Mouse (Mus musculus): ENCODE results near the gene Prdx3. TPM values are rescaled to one million over a fixed set of nuclear protein-coding genes. Genes with fewer than 3 reads are reported as not detected.

Prdx3 gene
- polyA plus RNA-seq, 1 experiment: 36.2 TPM

DNA sequence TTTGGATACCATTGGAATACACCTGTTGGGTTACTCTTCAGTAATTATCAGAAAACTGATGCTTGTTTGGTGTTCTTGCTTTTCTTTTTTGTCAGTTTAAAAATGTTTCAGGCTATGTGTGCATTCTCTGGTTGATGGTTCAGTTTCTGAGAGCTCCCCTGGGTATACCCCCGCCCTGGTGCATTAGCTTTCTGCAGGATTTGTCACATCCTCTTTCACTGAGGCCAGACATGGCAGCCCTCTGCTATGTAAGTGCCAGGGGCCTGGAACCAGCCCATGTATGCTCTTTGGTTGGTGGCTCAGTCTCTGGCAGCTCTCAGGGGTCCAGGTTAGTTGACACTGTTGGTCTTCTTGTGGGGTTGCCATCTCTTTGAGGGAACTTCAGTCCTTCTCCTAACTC is 29.6 kb upstream of the Prdx3 start:
- H3K4me1 ChIP-seq (ENCODE audit: control insufficient read depth, insufficient read depth, low read length): no peaks in the 10 kb centered on the region
- H3K4me3 ChIP-seq (ENCODE audit: control insufficient read depth, low read depth, low read length): no peak overlapping the region
- H3K36me3 ChIP-seq (ENCODE audit: control insufficient read depth, insufficient read depth, low read length): no peaks in the 10 kb centered on the region
- TF ChIP-seq POLR2A (IDR thresholded peaks at IDR 0.05; ENCODE audit: control insufficient read depth, low read depth, low read length) (no peak), CTCF (IDR thresholded peaks at IDR 0.05; ENCODE audit: control insufficient read depth, insufficient read depth, insufficient replicate concordance, low read depth, low read length) (no peak)
- H3K27me3 ChIP-seq (ENCODE audit: control insufficient read depth, insufficient read depth, low read length): no peaks in the 10 kb centered on the region
- H3K27ac ChIP-seq (ENCODE audit: control insufficient read depth, insufficient read depth, low read depth, low read length): no peak overlapping the region

DNA sequence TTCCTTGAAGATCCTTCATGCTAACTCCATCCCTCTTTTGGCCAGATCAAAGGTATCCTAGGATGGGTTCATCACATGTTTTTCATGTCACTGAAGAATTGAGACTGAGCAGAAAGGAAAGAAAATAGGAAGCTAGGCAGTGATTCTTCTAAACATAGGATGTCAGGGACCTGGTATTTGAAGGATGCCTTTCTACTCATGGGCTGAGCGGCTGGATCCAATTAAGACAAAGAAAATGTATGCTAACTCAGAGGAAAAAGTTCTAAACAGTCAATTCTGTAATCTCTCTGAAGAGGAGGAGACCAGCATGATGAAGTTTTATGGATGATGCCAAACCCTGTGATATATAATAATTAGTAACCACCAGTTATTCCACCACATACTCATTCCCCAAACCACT is 28.8 kb upstream of the Prdx3 start:
- no peak overlapping the region for H3K4me3 ChIP-seq (ENCODE audit: control insufficient read depth, low read depth, low read length)
- no peaks in the 10 kb centered on the region for H3K36me3 ChIP-seq (ENCODE audit: control insufficient read depth, insufficient read depth, low read length)
- H3K4me1 ChIP-seq (ENCODE audit: control insufficient read depth, insufficient read depth, low read length): no peaks in the 10 kb centered on the region
- no peak for TF ChIP-seq CTCF (IDR thresholded peaks at IDR 0.05; ENCODE audit: control insufficient read depth, insufficient read depth, insufficient replicate concordance, low read depth, low read length)
- TF ChIP-seq POLR2A (IDR thresholded peaks at IDR 0.05; ENCODE audit: control insufficient read depth, low read depth, low read length): no peak
- no peak overlapping the region for H3K27ac ChIP-seq (ENCODE audit: control insufficient read depth, insufficient read depth, low read depth, low read length)
- H3K27me3 ChIP-seq (ENCODE audit: control insufficient read depth, insufficient read depth, low read length): no peaks in the 10 kb centered on the region

DNA sequence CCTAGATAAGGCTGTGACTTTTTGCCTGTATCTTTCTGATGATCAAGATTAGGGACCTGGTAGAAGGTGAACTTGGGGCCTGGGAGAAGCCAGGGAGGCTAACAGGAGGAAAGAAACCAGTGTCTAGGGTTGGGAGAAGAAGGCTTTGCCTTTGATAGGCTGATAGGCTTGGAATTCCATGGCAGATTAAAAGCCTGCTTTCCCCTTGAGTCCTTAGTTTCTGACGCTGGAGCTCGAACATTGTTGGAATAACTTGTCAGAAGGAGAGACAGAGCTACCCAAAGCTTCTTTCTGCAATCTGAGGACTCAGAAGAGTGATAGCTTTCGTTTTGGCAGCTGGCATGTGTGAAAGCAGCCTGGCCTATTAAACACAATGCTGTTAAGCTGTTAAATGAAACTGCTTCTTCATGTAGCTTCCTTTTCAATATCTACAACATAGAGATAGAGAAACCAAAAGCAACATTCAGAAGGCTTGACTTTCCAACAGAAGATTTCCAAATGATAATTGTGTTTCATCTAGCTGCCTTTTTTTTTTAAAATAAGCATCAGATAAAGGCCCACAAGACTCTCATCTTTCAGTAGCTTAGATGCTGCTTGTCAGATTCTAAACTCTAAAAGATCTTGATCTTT is 21.0 kb upstream of the Prdx3 start:
- TF ChIP-seq POLR2A (IDR thresholded peaks at IDR 0.05; ENCODE audit: control insufficient read depth, low read depth, low read length): no peak
- TF ChIP-seq CTCF (IDR thresholded peaks at IDR 0.05; ENCODE audit: control insufficient read depth, insufficient read depth, insufficient replicate concordance, low read depth, low read length): no peak
- H3K4me1 ChIP-seq (ENCODE audit: control insufficient read depth, insufficient read depth, low read length): peaks cover 4% of the 10 kb centered on the region

GRCm38 (mm10) chr19:60891934-60892547 is 17.7 kb upstream of the Prdx3 start:
- H3K27me3 ChIP-seq (ENCODE audit: control insufficient read depth, insufficient read depth, low read length): no peaks in the 10 kb centered on the region
- no peaks in the 10 kb centered on the region for H3K36me3 ChIP-seq (ENCODE audit: control insufficient read depth, insufficient read depth, low read length)
- no peak overlapping the region for H3K4me3 ChIP-seq (ENCODE audit: control insufficient read depth, low read depth, low read length)
- peaks cover 8% of the 10 kb centered on the region for H3K4me1 ChIP-seq (ENCODE audit: control insufficient read depth, insufficient read depth, low read length)
- H3K27ac ChIP-seq (ENCODE audit: control insufficient read depth, insufficient read depth, low read depth, low read length): no peak overlapping the region
- TF ChIP-seq POLR2A (IDR thresholded peaks at IDR 0.05; ENCODE audit: control insufficient read depth, low read depth, low read length) (no peak), CTCF (IDR thresholded peaks at IDR 0.05; ENCODE audit: control insufficient read depth, insufficient read depth, insufficient replicate concordance, low read depth, low read length) (peak; percentile 70; the same call in 1 of the 2 replicates)

More for the DNA sequence above, 21.0 kb upstream of the Prdx3 start:
- Histone ChIP-seq H3K4me3 (ENCODE audit: control insufficient read depth, low read depth, low read length) (no peak overlapping the region), H3K36me3 (ENCODE audit: control insufficient read depth, insufficient read depth, low read length) (no peaks in the 10 kb centered on the region), H3K27ac (ENCODE audit: control insufficient read depth, insufficient read depth, low read depth, low read length) (peak overlapping the region; percentile 42; the same call in 1 of the 2 replicates), H3K27me3 (ENCODE audit: control insufficient read depth, insufficient read depth, low read length) (no peaks in the 10 kb centered on the region)

DNA sequence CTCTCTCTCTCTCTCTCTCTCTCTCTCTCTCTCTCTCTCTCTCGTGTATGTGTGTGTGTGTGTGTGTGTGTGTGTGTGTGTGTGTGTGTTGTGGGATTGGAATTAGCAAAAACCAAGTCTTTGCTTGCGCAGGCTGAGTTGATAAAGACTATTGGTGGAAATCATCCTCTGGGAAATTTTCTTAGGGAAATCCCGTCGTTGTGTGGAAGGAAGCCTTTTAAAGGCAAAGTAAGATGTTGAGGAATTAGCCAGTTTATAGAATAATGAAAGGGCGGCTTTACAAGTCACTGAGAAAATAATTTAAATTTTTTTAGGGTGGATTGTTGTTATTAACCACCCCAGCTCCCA is 16.7 kb upstream of the Prdx3 start:
- Histone ChIP-seq H3K27me3 (ENCODE audit: control insufficient read depth, insufficient read depth, low read length) (no peaks in the 10 kb centered on the region), H3K4me3 (ENCODE audit: control insufficient read depth, low read depth, low read length) (no peak overlapping the region; the same call in 1 of the 2 replicates), H3K27ac (ENCODE audit: control insufficient read depth, insufficient read depth, low read depth, low read length) (no peak overlapping the region; the same call in 1 of the 2 replicates), H3K36me3 (ENCODE audit: control insufficient read depth, insufficient read depth, low read length) (no peaks in the 10 kb centered on the region), H3K4me1 (ENCODE audit: control insufficient read depth, insufficient read depth, low read length) (peaks cover 8% of the 10 kb centered on the region)
- TF ChIP-seq POLR2A (IDR thresholded peaks at IDR 0.05; ENCODE audit: control insufficient read depth, low read depth, low read length) (no peak), CTCF (IDR thresholded peaks at IDR 0.05; ENCODE audit: control insufficient read depth, insufficient read depth, insufficient replicate concordance, low read depth, low read length) (no peak)

DNA sequence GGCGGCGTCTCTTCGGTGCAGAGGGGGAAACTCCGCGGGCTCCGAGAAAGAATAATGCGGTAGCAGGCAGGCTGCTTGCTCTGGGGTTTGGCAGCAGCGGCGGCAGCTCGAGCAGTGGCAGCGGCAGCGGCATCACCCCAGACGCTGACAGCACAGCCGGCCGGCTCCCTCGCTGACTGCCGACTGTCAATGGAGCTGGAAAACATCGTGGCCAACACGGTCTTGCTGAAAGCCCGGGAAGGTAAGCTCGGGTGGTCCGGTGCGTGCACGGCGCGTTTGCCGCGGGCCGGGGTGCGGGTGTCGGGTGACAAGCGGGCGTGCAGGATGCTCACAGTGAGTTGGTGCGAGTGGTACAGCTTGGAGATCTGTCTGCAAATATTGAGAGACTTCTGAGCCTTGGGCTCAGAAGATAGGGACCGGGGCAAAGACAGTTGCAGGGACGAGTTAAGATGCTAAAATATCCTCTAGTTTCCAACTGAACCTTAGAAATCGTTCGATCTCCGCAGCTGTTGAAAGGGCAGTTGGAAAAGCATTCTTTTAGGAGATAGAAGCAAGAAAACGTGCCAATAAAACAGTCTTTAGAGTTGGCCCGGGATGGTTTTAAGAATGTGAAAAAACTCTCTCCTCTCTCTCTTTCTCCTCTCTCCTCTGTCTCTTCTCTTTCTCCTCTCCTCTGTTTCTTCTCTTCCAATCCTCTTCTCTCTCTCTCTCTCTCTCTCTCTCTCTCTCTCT is 16.2 kb upstream of the Prdx3 start:
- H3K4me1 ChIP-seq (ENCODE audit: control insufficient read depth, insufficient read depth, low read length): peaks cover 8% of the 10 kb centered on the region
- peak overlapping the region; percentile 89 for H3K4me3 ChIP-seq (ENCODE audit: control insufficient read depth, low read depth, low read length)
- peak overlapping the region; percentile 19 for H3K27ac ChIP-seq (ENCODE audit: control insufficient read depth, insufficient read depth, low read depth, low read length)
- TF ChIP-seq CTCF (IDR thresholded peaks at IDR 0.05; ENCODE audit: control insufficient read depth, insufficient read depth, insufficient replicate concordance, low read depth, low read length): no peak
- no peak for TF ChIP-seq POLR2A (IDR thresholded peaks at IDR 0.05; ENCODE audit: control insufficient read depth, low read depth, low read length)
- H3K36me3 ChIP-seq (ENCODE audit: control insufficient read depth, insufficient read depth, low read length): no peaks in the 10 kb centered on the region
- no peaks in the 10 kb centered on the region for H3K27me3 ChIP-seq (ENCODE audit: control insufficient read depth, insufficient read depth, low read length)

- H3K4me3 ChIP-seq (ENCODE audit: control insufficient read depth, low read depth, low read length): peak within 1 kb of the TSS; percentile 89
- H3K36me3 ChIP-seq (ENCODE audit: control insufficient read depth, insufficient read depth, low read length): no peaks in the 10 kb centered on the region
- no peaks in the 10 kb centered on the region for H3K27me3 ChIP-seq (ENCODE audit: control insufficient read depth, insufficient read depth, low read length)
- peaks cover 8% of the 10 kb centered on the region for H3K4me1 ChIP-seq (ENCODE audit: control insufficient read depth, insufficient read depth, low read length)
- peak within 1 kb of the TSS; percentile 79 for H3K27ac ChIP-seq (ENCODE audit: control insufficient read depth, insufficient read depth, low read depth, low read length)
- TF ChIP-seq POLR2A (IDR thresholded peaks at IDR 0.05; ENCODE audit: control insufficient read depth, low read depth, low read length) (no peak; the same call in none of the 2 replicates), CTCF (IDR thresholded peaks at IDR 0.05; ENCODE audit: control insufficient read depth, insufficient read depth, insufficient replicate concordance, low read depth, low read length) (peak; percentile 52)
Measured at GRCm38 (mm10) chr19:60889714-60890315, 15.5 kb upstream of the Prdx3 start, which contains the start of gene Grk5. Gene Grk5 (plus strand): TSS chr19:60889749.
